Mouse (Mus musculus): ENCODE data around the gene Hmg20b.

Hmg20b gene

DNA sequence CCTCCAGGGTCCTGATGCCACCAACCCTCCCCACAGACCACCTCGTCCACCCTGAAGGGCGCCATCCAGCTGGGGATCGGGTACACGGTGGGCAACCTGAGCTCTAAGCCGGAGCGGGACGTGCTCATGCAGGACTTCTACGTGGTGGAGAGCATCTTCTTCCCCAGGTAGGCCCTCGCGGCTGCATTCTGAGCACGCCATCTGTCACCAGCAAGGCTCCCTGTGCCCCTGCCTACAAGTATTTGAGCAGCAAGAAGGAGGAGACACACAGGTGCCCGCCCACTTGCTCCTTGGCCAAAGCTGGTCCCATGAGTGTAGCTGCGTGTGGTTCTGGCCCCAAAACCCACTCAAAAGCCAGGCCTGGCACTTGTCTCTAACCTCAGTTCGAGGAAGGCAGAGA is 44.6 kb downstream of the Hmg20b start:
- in situ Hi-C loops (cut with MboI, MseI): no loop called here

DNA sequence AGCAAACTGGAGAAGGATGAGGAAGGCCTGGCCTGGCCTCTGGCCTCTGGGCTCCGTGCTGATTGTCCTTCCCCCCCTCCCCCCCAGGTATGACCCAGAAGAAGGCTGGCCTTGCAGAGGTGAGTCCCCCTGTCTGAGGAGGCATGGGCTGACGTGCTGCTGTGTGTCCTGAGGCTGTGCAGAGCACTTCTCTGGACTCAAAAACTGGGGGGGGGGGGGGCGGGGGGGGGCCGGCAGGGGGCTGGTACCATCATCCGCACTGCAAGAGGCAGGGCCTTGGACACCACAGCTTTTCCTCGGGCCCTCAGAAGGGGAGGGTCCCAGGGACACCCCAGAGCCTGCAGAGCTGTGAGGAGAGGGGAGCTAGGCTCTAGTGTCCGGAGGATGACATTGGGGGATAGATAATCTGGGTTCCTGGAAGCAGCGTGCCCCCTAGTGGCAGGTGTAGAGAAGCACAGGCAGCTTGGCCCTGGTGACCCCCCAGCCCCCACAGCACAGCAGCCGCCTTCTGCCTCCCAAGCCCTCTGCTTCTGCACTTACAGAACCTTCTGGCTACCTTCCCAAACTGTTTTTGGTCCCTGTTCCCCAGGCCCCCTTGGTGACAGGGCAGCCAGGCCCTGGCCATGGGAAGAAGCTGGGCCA is 45.6 kb downstream of the Hmg20b start:
- in situ Hi-C loops (cut with MboI, MseI): no loop called here

DNA sequence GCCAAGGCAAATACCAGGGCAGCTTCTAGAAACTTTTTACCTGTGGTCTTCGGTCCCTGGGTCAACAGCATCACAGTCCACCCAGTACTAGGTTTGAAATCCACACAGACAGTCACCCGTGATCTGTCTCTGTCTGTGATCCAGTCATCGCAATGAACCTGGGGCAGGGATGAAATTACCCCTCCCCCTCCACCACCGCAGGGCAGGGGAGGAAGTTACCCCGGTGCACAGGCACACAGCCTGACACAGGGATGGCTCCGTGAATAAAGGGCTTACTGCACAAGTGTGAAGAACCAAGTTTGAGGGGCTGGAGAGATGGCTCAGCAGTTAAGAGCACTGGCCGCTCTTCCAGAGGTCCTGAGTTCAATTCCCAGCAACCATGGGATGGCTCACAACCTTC is 46.5 kb downstream of the Hmg20b start:
- in situ Hi-C loops (cut with MboI, MseI): no loop called here

DNA sequence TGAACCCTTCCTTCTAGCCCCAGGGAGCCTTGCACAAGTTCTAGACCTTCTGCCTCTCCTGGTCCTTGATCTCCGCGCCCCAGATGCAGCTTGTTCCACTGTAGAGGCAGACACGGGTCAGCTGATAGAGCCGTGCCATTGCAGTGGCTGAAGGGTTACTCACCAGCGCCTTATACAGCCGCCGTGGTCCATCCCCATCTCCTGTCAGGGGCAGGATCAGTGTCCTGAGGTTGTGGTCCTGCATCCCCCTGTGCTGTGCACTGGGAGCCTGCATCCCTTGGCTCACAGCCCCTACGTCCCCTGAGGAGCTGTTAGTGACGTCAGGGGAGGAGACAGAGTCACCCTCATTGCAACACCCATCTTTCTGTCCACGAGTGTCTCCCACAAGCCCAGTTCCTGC is 47.0 kb downstream of the Hmg20b start:
- in situ Hi-C loops (cut with MboI, MseI): no loop called here

DNA sequence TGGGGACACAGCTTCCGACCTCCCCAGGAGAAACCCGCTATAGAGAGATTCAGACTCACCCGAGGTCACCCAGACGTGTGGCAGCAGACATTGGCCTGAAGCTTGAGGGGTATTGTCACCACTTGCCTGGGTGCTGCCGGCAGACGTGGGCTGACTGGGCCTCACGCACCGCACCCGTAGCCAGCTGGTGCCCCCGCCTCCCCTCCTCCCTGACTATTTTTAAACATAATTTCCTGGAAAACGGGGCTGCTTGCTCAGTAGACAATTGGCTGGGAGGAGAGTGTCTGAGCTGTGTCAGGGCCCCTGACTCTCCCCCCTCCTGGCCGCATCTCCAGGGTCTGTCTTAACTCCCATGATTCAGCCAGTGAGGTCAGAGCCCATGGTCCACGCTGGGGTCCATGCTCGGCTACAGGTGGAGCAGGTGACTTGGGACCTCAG is 47.5 kb downstream of the Hmg20b start:
- in situ Hi-C loops (cut with MboI, MseI): no loop called here

DNA sequence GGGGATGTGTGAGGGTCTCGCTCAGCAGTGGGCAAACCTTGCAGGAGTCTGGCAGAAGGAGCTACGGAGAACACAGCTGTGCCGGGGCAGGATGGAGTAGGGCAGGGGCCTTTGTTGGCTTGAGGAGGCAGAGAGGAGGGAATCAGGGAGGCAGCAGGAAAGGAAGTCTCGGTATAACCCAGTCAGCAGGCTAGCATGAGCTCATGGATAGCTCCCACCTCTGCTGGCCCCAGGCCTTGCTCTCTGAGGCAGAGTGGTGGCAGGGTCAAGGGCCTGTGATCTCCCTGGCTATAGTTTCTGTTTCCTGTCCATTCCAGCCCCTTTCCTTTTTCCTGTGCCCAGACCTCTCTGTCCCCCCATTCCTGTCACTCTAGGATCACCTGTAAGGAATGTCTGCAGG is 48.0 kb downstream of the Hmg20b start:
- in situ Hi-C loops (cut with MboI, MseI): no loop called here

DNA sequence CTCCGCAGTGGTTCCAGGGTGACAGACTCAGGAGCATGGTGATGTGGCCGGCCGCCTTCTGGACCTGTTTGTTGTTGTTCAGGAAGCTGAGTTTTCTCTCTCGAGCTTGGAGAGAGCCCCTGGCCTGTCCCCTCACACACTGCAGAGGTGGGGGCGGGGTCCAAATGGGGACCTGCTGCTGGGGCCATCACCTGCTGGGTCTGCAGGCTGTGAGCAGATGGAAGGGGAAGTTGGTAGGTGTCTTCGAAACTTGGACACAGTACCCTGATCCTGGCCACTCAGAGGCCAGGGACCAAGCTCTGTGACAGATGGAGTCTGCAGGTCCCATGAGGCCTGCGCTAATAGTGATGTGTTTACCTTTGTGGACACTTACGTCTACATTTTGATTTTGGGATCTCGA is 49.0 kb downstream of the Hmg20b start:
- in situ Hi-C loops (cut with MboI, MseI): no loop called here

DNA sequence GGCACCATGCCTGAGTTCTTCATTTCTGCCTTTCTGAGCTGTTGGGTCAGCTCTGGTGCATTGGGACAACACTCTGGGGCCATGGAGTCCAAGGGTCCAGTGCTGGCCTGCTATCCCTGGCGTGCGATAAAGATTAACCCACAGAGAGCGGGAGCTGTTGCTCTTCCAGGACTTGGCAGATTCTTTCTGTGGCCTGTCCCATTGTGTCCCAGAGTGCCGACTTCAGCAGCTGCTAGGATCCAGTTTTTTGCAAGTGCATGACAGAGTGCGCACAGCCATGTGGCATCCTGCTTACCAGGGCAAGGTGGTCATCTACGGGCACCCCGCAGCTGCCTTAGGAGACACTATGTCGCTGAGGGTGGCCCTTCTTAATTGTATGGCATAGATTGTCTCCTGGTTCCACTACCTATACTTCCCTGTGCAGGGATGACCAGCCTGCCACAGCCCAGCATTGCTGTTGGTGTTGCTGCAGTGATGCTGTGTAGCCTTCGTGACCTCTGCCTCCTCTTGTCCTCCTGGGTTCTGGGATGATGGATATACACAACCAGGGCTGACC is 49.9 kb downstream of the Hmg20b start:
- in situ Hi-C loops (cut with MboI, MseI): no loop called here

DNA sequence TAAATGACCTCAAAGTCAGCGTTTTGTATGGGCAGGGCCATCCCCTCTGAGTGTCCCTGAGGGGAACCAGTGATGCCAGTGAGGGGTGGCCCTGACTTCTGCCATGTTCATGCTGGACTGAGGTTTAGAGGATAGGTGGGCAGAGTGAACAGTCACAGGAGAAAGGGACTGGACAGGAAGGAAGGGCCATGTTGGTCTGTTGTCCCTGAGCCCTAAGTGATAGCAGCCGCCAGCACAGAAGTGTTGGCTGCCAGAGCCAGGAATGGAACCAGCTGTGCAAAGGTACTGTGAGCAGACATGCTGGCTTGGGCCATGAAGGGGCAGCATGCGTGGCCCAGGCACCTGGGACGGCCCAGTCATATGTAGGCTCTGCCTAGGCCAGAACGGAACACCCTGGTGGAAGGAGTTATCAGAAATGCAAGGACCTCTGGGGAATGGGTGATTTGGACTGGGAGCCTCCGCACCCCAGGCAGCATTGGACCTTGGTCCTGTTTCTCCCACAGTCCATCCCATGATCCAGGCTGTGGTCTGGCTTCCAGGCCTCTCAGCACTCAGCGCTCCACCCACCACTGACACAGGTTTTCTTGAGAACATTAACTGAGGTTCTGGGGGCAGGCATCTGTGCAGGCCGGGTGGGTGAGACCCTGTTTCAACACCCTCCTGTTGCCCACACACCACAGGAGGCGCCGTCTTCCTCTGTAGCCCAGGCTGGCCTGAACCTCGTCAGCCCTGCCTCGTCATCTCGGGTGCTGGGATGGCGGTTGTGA is 50.5 kb downstream of the Hmg20b start:
- in situ Hi-C loops (cut with MboI, MseI): no loop called here

DNA sequence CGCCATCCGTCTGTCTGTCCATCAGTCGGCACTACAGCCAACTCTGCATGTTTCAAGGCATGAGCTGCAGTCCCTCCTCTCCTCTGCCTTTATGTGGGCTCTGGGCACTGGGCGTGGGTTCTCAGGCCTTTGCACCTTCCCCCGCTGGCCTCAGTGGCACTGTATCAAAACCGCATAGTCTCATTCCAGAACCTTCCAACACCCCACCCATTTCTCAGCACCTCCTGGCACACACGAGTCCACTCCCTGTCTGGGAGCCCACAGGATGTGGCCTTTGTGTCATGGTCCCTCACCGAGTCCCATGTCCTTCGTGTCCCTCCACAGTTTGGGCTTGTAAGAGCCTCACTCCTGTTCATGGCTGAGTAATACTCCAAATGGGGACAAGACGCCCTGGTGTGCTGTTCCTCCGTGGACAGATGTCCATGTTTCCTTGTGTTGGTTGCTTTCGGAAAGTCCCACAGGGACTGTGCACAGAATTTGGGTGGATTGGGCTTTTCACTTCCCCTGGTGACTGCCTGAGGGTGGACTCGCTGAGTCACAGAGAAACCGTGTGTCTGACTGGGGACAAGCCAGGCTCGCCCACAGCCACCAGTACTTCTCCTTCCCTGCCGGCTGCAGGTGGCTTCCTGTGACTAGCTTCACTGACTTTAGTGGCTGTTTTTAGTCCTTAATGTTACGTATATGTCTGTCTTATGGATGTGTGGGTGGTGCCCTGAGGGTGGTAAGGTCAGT is 51.7 kb downstream of the Hmg20b start:
- in situ Hi-C loops (cut with MboI, MseI): no loop called here

DNA sequence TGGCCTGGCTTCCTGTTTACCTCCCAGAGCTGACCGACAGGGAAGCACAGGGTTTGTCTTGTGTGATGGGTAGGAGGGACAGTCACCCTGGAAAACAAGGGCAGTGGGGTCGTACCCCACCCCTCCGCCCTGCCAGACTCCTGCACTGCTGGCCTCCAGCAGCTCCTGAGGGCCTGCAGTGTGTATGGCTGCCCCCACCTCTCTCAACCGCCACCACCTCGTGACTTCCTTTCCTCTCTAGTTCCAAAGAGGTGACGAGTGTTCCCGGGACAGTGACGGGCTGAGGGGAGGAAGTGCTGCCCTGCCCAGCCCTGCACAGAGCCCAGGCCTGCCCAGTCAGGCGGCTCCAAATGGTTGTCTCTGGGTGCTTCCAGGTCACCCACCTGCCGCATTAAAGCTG is 52.4 kb downstream of the Hmg20b start:
- in situ Hi-C loops (cut with MboI, MseI): no loop called here

DNA sequence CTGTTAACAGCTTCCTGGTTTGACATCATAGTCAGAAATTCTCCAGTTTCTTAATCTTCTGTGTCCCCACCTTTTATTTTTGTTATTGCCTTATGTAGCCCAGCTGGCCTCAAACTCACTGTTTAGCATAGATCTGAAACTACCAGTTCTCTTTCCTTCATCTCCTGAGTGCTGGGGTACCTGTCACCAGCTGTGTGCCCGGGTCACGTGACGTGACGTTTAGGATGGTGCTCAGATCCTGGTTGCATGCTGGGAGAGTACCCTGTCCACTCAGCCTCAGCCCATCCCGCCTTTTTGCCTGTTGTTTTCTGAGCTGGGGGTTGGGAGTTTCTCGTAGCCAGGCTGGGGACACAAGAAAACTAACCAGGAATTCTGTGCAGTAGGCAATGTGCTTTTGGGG is 53.0 kb downstream of the Hmg20b start:
- in situ Hi-C loops (cut with MboI, MseI): no loop called here

Measured in regulatory T cell (primary cell).